Mouse (Mus musculus) CH12.LX (cell line): ENCODE measurements around the gene Med17.

Experiments
- CTCF ChIP-seq, 2 experiments: IDR thresholded peaks in 1 of 2; conservative IDR thresholded peaks in 1 of 2; 2 replicates each; pipeline ENCODE4 v1.5.1; 2011 to 2012; ENCODE audit warnings: low read depth in 2 of 2, low read length in 2 of 2, improper control_type of control experiment in 1 of 2, inconsistent platforms in 1 of 2, mild to moderate bottlenecking in 1 of 2, moderate library complexity in 1 of 2
- ELF1 ChIP-seq: IDR thresholded peaks from 2 replicates; pipeline ENCODE4 v1.6.1; 2014; ENCODE audit warnings: low read depth, mild to moderate bottlenecking, inconsistent platforms, low read length, improper control_type of control experiment
- EP300 ChIP-seq: IDR thresholded peaks from 2 replicates; pipeline ENCODE4 v1.6.1; 2011; ENCODE audit warnings: low read length, improper control_type of control experiment
- JUND ChIP-seq: conservative IDR thresholded peaks from 2 replicates; pipeline ENCODE4 v1.6.1; 2011; ENCODE audit warnings: low read depth, low read length, improper control_type of control experiment
- KAT2A ChIP-seq: IDR thresholded peaks from 2 replicates; pipeline ENCODE4 v1.6.1; 2012; ENCODE audit warnings: low read length, improper control_type of control experiment, inconsistent platforms; ENCODE audit not compliant: insufficient replicate concordance
- MAFK ChIP-seq: IDR thresholded peaks from 2 replicates; pipeline ENCODE4 v1.6.1; 2011; ENCODE audit warnings: low read length, improper control_type of control experiment; ENCODE audit not compliant: insufficient replicate concordance
- MYC ChIP-seq: IDR thresholded peaks from 2 replicates; pipeline ENCODE4 v1.6.1; 2011; ENCODE audit warnings: low read depth, mild to moderate bottlenecking, improper control_type of control experiment, low read length
- RCOR1 ChIP-seq: conservative IDR thresholded peaks from 2 replicates; pipeline ENCODE4 v1.6.1; 2012; ENCODE audit warnings: low read depth, mild to moderate bottlenecking, inconsistent platforms, low read length, improper control_type of control experiment
- SIN3A ChIP-seq: IDR thresholded peaks from 2 replicates; pipeline ENCODE4 v1.6.1; 2012; ENCODE audit warnings: low read length, improper control_type of control experiment, inconsistent platforms
- USF1 ChIP-seq: IDR thresholded peaks from 2 replicates; pipeline ENCODE4 v1.6.1; 2014; ENCODE audit warnings: low read depth, mild to moderate bottlenecking, inconsistent platforms, low read length, improper control_type of control experiment

DNA sequence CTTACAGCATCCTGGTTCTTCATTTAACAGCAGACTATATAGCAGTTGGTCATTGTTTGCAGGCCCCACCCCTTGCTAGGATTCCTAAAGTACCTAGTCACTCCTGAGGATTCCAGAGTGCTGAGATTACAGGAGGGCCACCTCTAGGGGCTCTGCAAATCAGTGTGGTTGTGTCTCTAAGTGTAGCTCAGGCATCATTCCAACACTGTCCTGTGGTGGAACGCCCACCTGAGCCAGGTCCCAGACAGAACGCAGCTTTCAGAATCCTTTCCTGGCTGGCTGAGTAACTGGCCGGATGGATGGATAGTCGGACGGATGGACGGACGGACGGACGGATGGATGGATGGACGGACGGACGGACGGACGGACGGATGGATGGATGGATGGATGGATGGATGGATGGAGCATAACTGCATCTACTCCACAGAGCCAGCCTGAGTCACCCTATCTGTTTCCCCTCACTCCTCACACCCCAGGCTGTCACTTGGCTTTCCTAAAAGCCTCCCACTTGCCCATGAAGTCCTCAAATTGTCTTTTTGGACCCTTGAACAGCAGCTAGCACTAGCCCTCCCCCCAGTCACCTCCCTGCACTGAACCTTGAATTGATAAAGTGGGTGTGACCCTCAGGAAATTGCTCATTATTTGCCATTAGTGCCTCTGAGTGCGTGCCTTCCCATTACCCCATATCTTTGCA lies 41.3 kb downstream of the Med17 start:
- TF ChIP-seq RCOR1 (no peak), MYC (no peak), SIN3A (no peak), KAT2A (no peak), EP300 (no peak), USF1 (no peak), JUND (no peak), CTCF (conservative IDR thresholded peaks at IDR 0.05 in 1 of 2, IDR thresholded peaks at IDR 0.05 in 1 of 2; ENCODE audit: low read depth in 2 of 2, low read length in 2 of 2) (no peak), ELF1 (no peak), MAFK (no peak)
